8 mouse cellular contexts compared by ENCODE assay signal in the genomic region with DNA sequence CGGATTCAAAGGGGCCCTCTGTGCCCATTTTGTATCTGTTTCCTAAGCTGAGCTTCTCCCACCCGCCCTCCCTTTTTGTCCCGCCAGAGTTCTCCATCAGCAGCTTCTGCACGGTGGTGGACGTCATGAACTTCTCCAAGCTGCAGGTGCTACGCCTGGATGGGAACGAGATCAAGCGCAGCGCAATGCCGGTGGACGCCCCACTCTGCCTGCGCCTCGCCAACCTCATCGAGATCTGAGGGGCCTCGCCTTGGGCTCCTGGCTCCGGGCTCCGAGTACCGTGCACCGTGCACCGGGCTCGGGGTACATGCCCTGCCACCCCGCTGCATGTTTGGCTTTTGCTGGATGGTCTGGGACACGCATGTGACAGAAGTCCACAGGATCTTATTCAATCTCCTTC. TPM values are rescaled to one million over a fixed set of nuclear protein-coding genes. Genes with fewer than 3 reads are reported as not detected.
DNase-seq lines count a peak whose midpoint lies in the region; ATAC-seq lines count a peak whose summit lies in the region.

No protein-coding gene starts in this region.

- H3K9me3 ChIP-seq in kidney, embryonic 15.5 days (replicated peaks) = no peaks in the 10 kb centered on the region
- H3K9me3 ChIP-seq in embryonic facial prominence, embryonic 14.5 days (ENCODE audit: control insufficient read depth, low read length) = no peaks in the 10 kb centered on the region
- H3K9me3 ChIP-seq in intestine, embryonic 14.5 days (ENCODE audit: control insufficient read depth, low read length) = no peaks in the 10 kb centered on the region
- H3K9me3 ChIP-seq in midbrain, embryonic 16.5 days (replicated peaks; ENCODE audit: control insufficient read depth, low read length, poor library complexity, severe bottlenecking) = no peaks in the 10 kb centered on the region

- no peaks in the 10 kb centered on the region for H3K36me3 ChIP-seq in kidney, embryonic 15.5 days
- H3K36me3 ChIP-seq in embryonic facial prominence, embryonic 14.5 days (ENCODE audit: control insufficient read depth, insufficient read depth, low read length) = no peaks in the 10 kb centered on the region
- H3K36me3 ChIP-seq in intestine, embryonic 14.5 days (ENCODE audit: control insufficient read depth, insufficient read depth, low read length) = no peaks in the 10 kb centered on the region
- no peaks in the 10 kb centered on the region for H3K36me3 ChIP-seq in midbrain, embryonic 16.5 days (ENCODE audit: control insufficient read depth, insufficient read depth, low read length)

- H3K27ac ChIP-seq in kidney, embryonic 15.5 days = no peak overlapping the region
- no peak overlapping the region for H3K27ac ChIP-seq in embryonic facial prominence, embryonic 14.5 days (replicated peaks; ENCODE audit: low read depth, low read length)
- no peak overlapping the region for H3K27ac ChIP-seq in intestine, embryonic 14.5 days (ENCODE audit: low read depth)
- H3K27ac ChIP-seq in midbrain, embryonic 16.5 days (ENCODE audit: low read length) = no peak overlapping the region

- DNase-seq in kidney, postnatal 10 days = no peak
- no peak for DNase-seq in embryonic facial prominence, embryonic 14.5 days (ENCODE audit: low spot score)
- DNase-seq in intestine, embryonic 14.5 days (ENCODE audit: low spot score) = no peak
- DNase-seq in right cerebral cortex, postnatal 36 days (ENCODE audit: low spot score in 2 of 2) = no peak
- no peak for DNase-seq in left cerebral cortex, adult 8-10 months (ENCODE audit: low spot score in 2 of 2)
- no peak for DNase-seq in urinary bladder, adult 18-20 months (ENCODE audit: low spot score in 2 of 2)

- H3K9ac ChIP-seq in kidney, embryonic 15.5 days = 0 out of 2 replicates have a peak overlapping the region, but pooled peaks have one; percentile 29
- H3K9ac ChIP-seq in embryonic facial prominence, embryonic 14.5 days (ENCODE audit: low read depth, low read length) = peak overlapping the region; percentile 28; the same call in 1 of the 2 replicates
- no peak overlapping the region for H3K9ac ChIP-seq in intestine, embryonic 14.5 days (ENCODE audit: low read length)
- H3K9ac ChIP-seq in midbrain, embryonic 16.5 days (ENCODE audit: low read depth, low read length) = peak overlapping the region; percentile 52

- peak overlapping the region; percentile 65 for H3K4me2 ChIP-seq in kidney, embryonic 15.5 days
- H3K4me2 ChIP-seq in embryonic facial prominence, embryonic 14.5 days (ENCODE audit: low read depth, low read length) = peak overlapping the region; percentile 53
- H3K4me2 ChIP-seq in intestine, embryonic 14.5 days (ENCODE audit: low read length) = peak overlapping the region; percentile 46
- H3K4me2 ChIP-seq in midbrain, embryonic 16.5 days (ENCODE audit: low read length) = peak overlapping the region; percentile 54

- 21% methylated on average over 23 of the region's 23 CpGs for WGBS in kidney, embryonic 15.5 days
- WGBS in embryonic facial prominence, embryonic 14.5 days = 29% methylated on average over 23 of the region's 23 CpGs
- 24% methylated on average over 23 of the region's 23 CpGs for WGBS in intestine, embryonic 14.5 days
- WGBS in midbrain, embryonic 16.5 days = 21% methylated on average over 23 of the region's 23 CpGs

- peak; percentile 54 for ATAC-seq in kidney, embryonic 15.5 days (replicated peaks; ENCODE audit: low FRiP score)
- peak; percentile 50; the same call in 1 of the 2 replicates for ATAC-seq in embryonic facial prominence, embryonic 14.5 days (ENCODE audit: low read depth)
- ATAC-seq in intestine, embryonic 14.5 days (replicated peaks; ENCODE audit: low FRiP score, low TSS enrichment, low read depth) = peak; percentile 49; the same call in 1 of the 2 replicates
- 0 out of 2 replicates have a peak, but pooled peaks have one; percentile 40 for ATAC-seq in midbrain, embryonic 16.5 days

- H3K4me3 ChIP-seq in kidney, embryonic 15.5 days (replicated peaks) = peak overlapping the region; percentile 31
- no peak overlapping the region; the same call in 1 of the 2 replicates for H3K4me3 ChIP-seq in embryonic facial prominence, embryonic 14.5 days (ENCODE audit: low read depth, low read length)
- no peak overlapping the region; the same call in 1 of the 2 replicates for H3K4me3 ChIP-seq in intestine, embryonic 14.5 days (ENCODE audit: low read depth, low read length)
- peak overlapping the region; percentile 24 for H3K4me3 ChIP-seq in midbrain, embryonic 16.5 days (ENCODE audit: low read depth, low read length)

- peaks cover 14% of the 10 kb centered on the region for H3K4me1 ChIP-seq in kidney, embryonic 15.5 days
- H3K4me1 ChIP-seq in embryonic facial prominence, embryonic 14.5 days (ENCODE audit: control insufficient read depth, insufficient read depth, low read length) = 0 out of 2 replicates have a peak, but pooled peaks cover 3% of the 10 kb centered on the region
- H3K4me1 ChIP-seq in intestine, embryonic 14.5 days (replicated peaks; ENCODE audit: control insufficient read depth, insufficient read depth, low read length) = 0 out of 2 replicates have a peak, but pooled peaks cover 5% of the 10 kb centered on the region
- H3K4me1 ChIP-seq in midbrain, embryonic 16.5 days (ENCODE audit: control insufficient read depth, insufficient read depth, low read length) = no peaks in the 10 kb centered on the region

- H3K27me3 ChIP-seq in kidney, embryonic 15.5 days = peaks cover 17% of the 10 kb centered on the region; the same call in 1 of the 2 replicates
- no peaks in the 10 kb centered on the region for H3K27me3 ChIP-seq in embryonic facial prominence, embryonic 14.5 days (replicated peaks; ENCODE audit: control insufficient read depth, insufficient read depth, low read length)
- no peaks in the 10 kb centered on the region for H3K27me3 ChIP-seq in intestine, embryonic 14.5 days (replicated peaks; ENCODE audit: control insufficient read depth, insufficient read depth, low read length)
- no peaks in the 10 kb centered on the region for H3K27me3 ChIP-seq in midbrain, embryonic 16.5 days (ENCODE audit: control insufficient read depth, insufficient read depth, low read depth, low read length)

RNA-seq across cellular contexts. Expression of gene Fmod, which starts 9.3 kb away (rescaled TPM):
- 11.6 and 12.4 TPM in 2 replicates for polyA plus RNA-seq in kidney, embryonic 15.5 days (2015; fragmentation: Nextera tagmentation; extraction: Ambion mirVana)
- polyA plus RNA-seq in embryonic facial prominence, embryonic 14.5 days (2014; fragmentation: Nextera tagmentation; extraction: Ambion mirVana) = 40.8 and 44.2 TPM in 2 replicates
- 8.2 and 10.4 TPM in 2 replicates for polyA plus RNA-seq in intestine, embryonic 14.5 days (2014; fragmentation: Nextera tagmentation; extraction: Ambion mirVana)
- 9.8 and 15.2 TPM in 2 replicates for polyA plus RNA-seq in midbrain, embryonic 16.5 days (2015; fragmentation: Nextera tagmentation; extraction: Ambion mirVana)
- 10 to 100 TPM; 15.9 to 22.2 (median 20.9) TPM for total RNA-seq in left cerebral cortex, adult 8-10 months (2022)

RNA-seq across cellular contexts. Expression of gene Btg2, which starts 32.5 kb away (rescaled TPM):
- 31.1 and 32.2 TPM in 2 replicates for polyA plus RNA-seq in kidney, embryonic 15.5 days (2015; fragmentation: Nextera tagmentation; extraction: Ambion mirVana)
- polyA plus RNA-seq in embryonic facial prominence, embryonic 14.5 days (2014; fragmentation: Nextera tagmentation; extraction: Ambion mirVana) = 37.9 and 41.3 TPM in 2 replicates
- 32.6 and 34.6 TPM in 2 replicates for polyA plus RNA-seq in intestine, embryonic 14.5 days (2014; fragmentation: Nextera tagmentation; extraction: Ambion mirVana)
- 27.2 and 34.9 TPM in 2 replicates for polyA plus RNA-seq in midbrain, embryonic 16.5 days (2015; fragmentation: Nextera tagmentation; extraction: Ambion mirVana)
- 10 to 100 TPM; 11.3 to 21.4 (median 12.1) TPM for total RNA-seq in left cerebral cortex, adult 8-10 months (2022)

Comparison
In these comparisons a context has a peak if more than half of its experiments do, and no peak if none do; other contexts are left out.
1. H3K4me3 ChIP-seq: peak in kidney, embryonic 15.5 days (single experiment) and midbrain, embryonic 16.5 days (single experiment); none in embryonic facial prominence, embryonic 14.5 days (single experiment) and intestine, embryonic 14.5 days (single experiment).
2. Peak in every context shown above with its lines, with median percentiles within 50 percentile points of each other: ATAC-seq and H3K4me2 ChIP-seq.